Mouse (Mus musculus): ENCODE data around the gene Mast4. TPM values are rescaled to one million over a fixed set of nuclear protein-coding genes. Genes with fewer than 3 reads are reported as not detected.
A peak's percentile ranks its signal among the peaks of the same experiment; 100 is the strongest.

The Mast4 gene
- polyA plus RNA-seq, 1 experiment from 2014 or later, result 2.8 TPM

GRCm38 (mm10) chr13:102932434-102932833 is 401.9 kb downstream of the Mast4 start:
- no peak for TF ChIP-seq EP300 (IDR thresholded peaks at IDR 0.05; ENCODE audit: low read depth)
- no peak for TF ChIP-seq CTCF (IDR thresholded peaks at IDR 0.05; ENCODE audit: low read depth)

GRCm38 (mm10) chr13:102931951-102932350 is 402.3 kb downstream of the Mast4 start:
- H3K4me2 ChIP-seq (ENCODE audit: low read depth, low read length), result no peak overlapping the region
- WGBS (ENCODE audit: insufficient replicate concordance), result 74% methylated on average over 1 of the region's 1 CpGs
- no peaks in the 10 kb centered on the region; the same call in 1 of the 2 replicates for H3K4me1 ChIP-seq (ENCODE audit: insufficient read depth)
- DNase-seq, result no peak
- H3K27ac ChIP-seq (ENCODE audit: low read depth), result no peak overlapping the region
- no peak overlapping the region for H3K4me3 ChIP-seq (ENCODE audit: low read depth, low read length)
- TF ChIP-seq EP300 (IDR thresholded peaks at IDR 0.05; ENCODE audit: low read depth), result no peak
- TF ChIP-seq CTCF (IDR thresholded peaks at IDR 0.05; ENCODE audit: low read depth), result no peak
- H3K9me3 ChIP-seq (ENCODE audit: low read length), result no peaks in the 10 kb centered on the region
- no peaks in the 10 kb centered on the region for H3K36me3 ChIP-seq (replicated peaks; ENCODE audit: insufficient read depth, low read length)
- no peak for ATAC-seq
- no peak overlapping the region for H3K9ac ChIP-seq (replicated peaks)
- H3K27me3 ChIP-seq (ENCODE audit: insufficient read depth, low read length), result no peaks in the 10 kb centered on the region

More at GRCm38 (mm10) chr13:102932434-102932833, 401.9 kb downstream of the Mast4 start:
- ATAC-seq (no peak), DNase-seq (no peak)
- Histone ChIP-seq H3K27me3 (ENCODE audit: insufficient read depth, low read length) (no peaks in the 10 kb centered on the region), H3K4me2 (ENCODE audit: low read depth, low read length) (no peak overlapping the region), H3K27ac (ENCODE audit: low read depth) (no peak overlapping the region), H3K9me3 (ENCODE audit: low read length) (no peaks in the 10 kb centered on the region), H3K9ac (replicated peaks) (no peak overlapping the region), H3K36me3 (replicated peaks; ENCODE audit: insufficient read depth, low read length) (no peaks in the 10 kb centered on the region), H3K4me3 (ENCODE audit: low read depth, low read length) (no peak overlapping the region), H3K4me1 (ENCODE audit: insufficient read depth) (no peaks in the 10 kb centered on the region)
- WGBS (ENCODE audit: insufficient replicate concordance), result 66% methylated on average over 9 of the region's 9 CpGs

- H3K9me3 ChIP-seq (ENCODE audit: low read length), result no peaks in the 10 kb centered on the region
- DNase-seq, result no peak
- no peak for TF ChIP-seq EP300 (IDR thresholded peaks at IDR 0.05; ENCODE audit: low read depth)
- peak; percentile 54 for TF ChIP-seq CTCF (IDR thresholded peaks at IDR 0.05; ENCODE audit: low read depth)
- H3K4me3 ChIP-seq (ENCODE audit: low read depth, low read length), result no peak overlapping the region
- WGBS (ENCODE audit: insufficient replicate concordance), result 75% methylated on average over 7 of the region's 7 CpGs
- no peaks in the 10 kb centered on the region for H3K27me3 ChIP-seq (ENCODE audit: insufficient read depth, low read length)
- H3K9ac ChIP-seq (replicated peaks), result no peak overlapping the region
- H3K4me1 ChIP-seq (ENCODE audit: insufficient read depth), result no peaks in the 10 kb centered on the region; the same call in 1 of the 2 replicates
- H3K36me3 ChIP-seq (replicated peaks; ENCODE audit: insufficient read depth, low read length), result no peaks in the 10 kb centered on the region
- no peak overlapping the region for H3K27ac ChIP-seq (ENCODE audit: low read depth)
- no peak for ATAC-seq
- H3K4me2 ChIP-seq (ENCODE audit: low read depth, low read length), result no peak overlapping the region
These were observed 408.3 kb downstream of the Mast4 start for GRCm38 (mm10) chr13:102925844-102926598.

GRCm38 (mm10) chr13:102919741-102920140 is 414.6 kb downstream of the Mast4 start:
- H3K9me3 ChIP-seq (ENCODE audit: low read length), result no peaks in the 10 kb centered on the region
- WGBS (ENCODE audit: insufficient replicate concordance), result 78% methylated on average over 7 of the region's 7 CpGs
- no peak overlapping the region for H3K4me3 ChIP-seq (ENCODE audit: low read depth, low read length)
- no peak overlapping the region for H3K9ac ChIP-seq (replicated peaks)
- DNase-seq (no peak), ATAC-seq (no peak)
- H3K27me3 ChIP-seq (ENCODE audit: insufficient read depth, low read length), result no peaks in the 10 kb centered on the region
- no peaks in the 10 kb centered on the region for H3K4me1 ChIP-seq (ENCODE audit: insufficient read depth)
- H3K4me2 ChIP-seq (ENCODE audit: low read depth, low read length), result no peak overlapping the region
- H3K36me3 ChIP-seq (replicated peaks; ENCODE audit: insufficient read depth, low read length), result no peaks in the 10 kb centered on the region
- no peak overlapping the region for H3K27ac ChIP-seq (ENCODE audit: low read depth)
- TF ChIP-seq CTCF (IDR thresholded peaks at IDR 0.05; ENCODE audit: low read depth) (no peak), EP300 (IDR thresholded peaks at IDR 0.05; ENCODE audit: low read depth) (no peak)

GRCm38 (mm10) chr13:102918616-102919015 is 415.7 kb downstream of the Mast4 start:
- 26% methylated on average over 4 of the region's 4 CpGs for WGBS (ENCODE audit: insufficient replicate concordance)
- no peak overlapping the region for H3K4me3 ChIP-seq (ENCODE audit: low read depth, low read length)
- no peak overlapping the region for H3K9ac ChIP-seq (replicated peaks)
- no peak overlapping the region for H3K4me2 ChIP-seq (ENCODE audit: low read depth, low read length)
- H3K4me1 ChIP-seq (ENCODE audit: insufficient read depth), result no peaks in the 10 kb centered on the region
- DNase-seq (no peak), ATAC-seq (no peak)
- no peaks in the 10 kb centered on the region for H3K36me3 ChIP-seq (replicated peaks; ENCODE audit: insufficient read depth, low read length)
- H3K27me3 ChIP-seq (ENCODE audit: insufficient read depth, low read length), result no peaks in the 10 kb centered on the region
- TF ChIP-seq EP300 (IDR thresholded peaks at IDR 0.05; ENCODE audit: low read depth), result no peak
- no peak overlapping the region for H3K27ac ChIP-seq (ENCODE audit: low read depth)
- no peaks in the 10 kb centered on the region for H3K9me3 ChIP-seq (ENCODE audit: low read length)

GRCm38 (mm10) chr13:102915341-102915740 is 419.0 kb downstream of the Mast4 start:
- H3K4me1 ChIP-seq (ENCODE audit: insufficient read depth), result no peaks in the 10 kb centered on the region
- no peak for ATAC-seq
- no peak for DNase-seq
- H3K9ac ChIP-seq (replicated peaks), result no peak overlapping the region
- no peaks in the 10 kb centered on the region for H3K36me3 ChIP-seq (replicated peaks; ENCODE audit: insufficient read depth, low read length)
- no peak for TF ChIP-seq CTCF (IDR thresholded peaks at IDR 0.05; ENCODE audit: low read depth)
- TF ChIP-seq EP300 (IDR thresholded peaks at IDR 0.05; ENCODE audit: low read depth), result no peak
- WGBS (ENCODE audit: insufficient replicate concordance), result 58% methylated on average over 1 of the region's 1 CpGs
- no peak overlapping the region for H3K4me3 ChIP-seq (ENCODE audit: low read depth, low read length)
- H3K27ac ChIP-seq (ENCODE audit: low read depth), result no peak overlapping the region
- H3K4me2 ChIP-seq (ENCODE audit: low read depth, low read length), result no peak overlapping the region
- no peaks in the 10 kb centered on the region for H3K27me3 ChIP-seq (ENCODE audit: insufficient read depth, low read length)
- no peaks in the 10 kb centered on the region for H3K9me3 ChIP-seq (ENCODE audit: low read length)
